Mouse (Mus musculus) midbrain, embryonic 11.5 days (tissue): ENCODE measurements around the gene Dhx58. TPM values are rescaled to one million over a fixed set of nuclear protein-coding genes. Genes with fewer than 3 reads are reported as not detected.

ENCODE experiments used
- ATAC-seq: fragments of 200-750 bp; cut with Nextera tagmentation; 2 replicates; pipeline ENCODE4 v1.8.0; 2017; ENCODE audit warnings: moderate TSS enrichment, moderate library complexity; ENCODE audit not compliant: low FRiP score
- DNase-seq: peaks from one replicate; pipeline ENCODE4 v3.0.0; 2015; ENCODE audit warnings: low spot score; ENCODE audit errors: missing footprints
- H3K27ac ChIP-seq: fragments of 300-500 bp; sonication (generic); 2 replicates; pipeline ENCODE4 v1.5.1; 2014; ENCODE audit warnings: low read depth, low read length
- H3K27me3 ChIP-seq: fragments of 300-500 bp; sonication (generic); 2 replicates; pipeline ENCODE4 v1.6.1; 2014; ENCODE audit warnings: mild to moderate bottlenecking, low read length, moderate library complexity, mixed read lengths; ENCODE audit not compliant: control insufficient read depth, insufficient read depth
- H3K36me3 ChIP-seq: fragments of 300-500 bp; sonication (generic); 2 replicates; pipeline ENCODE4 v1.6.1; 2014; ENCODE audit warnings: mild to moderate bottlenecking, low read length, moderate library complexity, mixed read lengths; ENCODE audit not compliant: control insufficient read depth, insufficient read depth
- H3K4me1 ChIP-seq: fragments of 300-500 bp; sonication (generic); 2 replicates; pipeline ENCODE4 v1.6.1; 2014; ENCODE audit warnings: low read length; ENCODE audit not compliant: control insufficient read depth, insufficient read depth
- H3K4me2 ChIP-seq: fragments of 300-500 bp; sonication (generic); 2 replicates; pipeline ENCODE4 v1.6.1; 2014; ENCODE audit warnings: mild to moderate bottlenecking, moderate library complexity
- H3K4me3 ChIP-seq: fragments of 300-500 bp; sonication (generic); 2 replicates; pipeline ENCODE4 v1.5.1; 2014; ENCODE audit warnings: low read depth, low read length
- H3K9ac ChIP-seq: fragments of 300-500 bp; sonication (generic); 2 replicates; pipeline ENCODE4 v1.6.1; 2014; ENCODE audit warnings: low read length
- H3K9me3 ChIP-seq: fragments of 300-500 bp; sonication (generic); 2 replicates; pipeline ENCODE4 v1.6.1; 2016; ENCODE audit warnings: low read length; ENCODE audit not compliant: control insufficient read depth
- WGBS: fragments of 180-500 bp; shearing (Covaris S2); extraction: QIAGEN DNeasy Blood & Tissue Kit; methylation state at CpG from one replicate; pipeline ENCODE4 v1.1.7; 2014; 5-methylcytosine and 5-hydroxymethylcytosine counted together
- polyA plus RNA-seq: library from polyadenylated mRNA; unstranded; fragments of >200 nt; fragmentation: Nextera tagmentation; extraction: Ambion mirVana; gene quantifications from 2 replicates; pipeline ENCODE4 v1.2.1, GENCODE M21; 2014

Dhx58 gene
- polyA plus RNA-seq, 1 experiment from 2014 or later: 2.1 TPM

- H3K36me3 ChIP-seq: no peaks in the 10 kb centered on the region
- no peaks in the 10 kb centered on the region for H3K4me1 ChIP-seq
- H3K9ac ChIP-seq: no peak overlapping the region
- 0 out of 2 replicates have a peak, but pooled peaks cover 4% of the 10 kb centered on the region for H3K27me3 ChIP-seq
- H3K27ac ChIP-seq: no peak overlapping the region
- ATAC-seq: no peak
- H3K9me3 ChIP-seq: no peaks in the 10 kb centered on the region
- DNase-seq: no peak
- H3K4me2 ChIP-seq: no peak overlapping the region
- H3K4me3 ChIP-seq: no peak overlapping the region
- WGBS: 21% methylated on average over 3 of the region's 3 CpGs
These were observed 52.3 kb downstream of the Dhx58 start for GRCm38 (mm10) chr11:100651748-100652147.

GRCm38 (mm10) chr11:100651205-100651604 lies 52.9 kb downstream of the Dhx58 start:
- Histone ChIP-seq H3K9ac (no peak overlapping the region), H3K27me3 (0 out of 2 replicates have a peak, but pooled peaks cover 4% of the 10 kb centered on the region), H3K36me3 (no peaks in the 10 kb centered on the region), H3K4me1 (no peaks in the 10 kb centered on the region), H3K4me3 (no peak overlapping the region), H3K4me2 (no peak overlapping the region), H3K27ac (no peak overlapping the region), H3K9me3 (no peaks in the 10 kb centered on the region)
- WGBS: 9% methylated on average over 8 of the region's 8 CpGs
- peak; percentile 71 for DNase-seq
- no peak for ATAC-seq

- Histone ChIP-seq H3K9ac (no peak overlapping the region), H3K27ac (no peak overlapping the region), H3K36me3 (no peaks in the 10 kb centered on the region), H3K4me2 (no peak overlapping the region), H3K27me3 (0 out of 2 replicates have a peak, but pooled peaks cover 4% of the 10 kb centered on the region), H3K4me3 (no peak overlapping the region), H3K4me1 (no peaks in the 10 kb centered on the region), H3K9me3 (no peaks in the 10 kb centered on the region)
- DNase-seq: no peak
- 85% methylated on average over 8 of the region's 8 CpGs for WGBS
- no peak for ATAC-seq
These were observed 55.7 kb downstream of the Dhx58 start for GRCm38 (mm10) chr11:100648405-100648804.

GRCm38 (mm10) chr11:100646265-100646664 lies 57.8 kb downstream of the Dhx58 start:
- no peak overlapping the region for H3K9ac ChIP-seq
- ATAC-seq (no peak), DNase-seq (peak; percentile 94)
- no peak overlapping the region for H3K4me2 ChIP-seq
- H3K27me3 ChIP-seq: 0 out of 2 replicates have a peak, but pooled peaks cover 4% of the 10 kb centered on the region
- H3K4me3 ChIP-seq: no peak overlapping the region
- H3K36me3 ChIP-seq: no peaks in the 10 kb centered on the region
- H3K9me3 ChIP-seq: no peaks in the 10 kb centered on the region
- no peak overlapping the region for H3K27ac ChIP-seq
- no peaks in the 10 kb centered on the region for H3K4me1 ChIP-seq
- 13% methylated on average over 1 of the region's 1 CpGs for WGBS

Other genes starting within 250 kb of the Dhx58 start
- gene Klhl11, start 231.5 kb downstream of the Dhx58 start, polyA plus RNA-seq: 13.8 and 14.0 TPM in 2 replicates
- 298 and 314 TPM in 2 replicates for gene Acly, start 176.3 kb downstream of the Dhx58 start, polyA plus RNA-seq
- gene Ttc25, start 158.7 kb downstream of the Dhx58 start, polyA plus RNA-seq: 1.4 and 1.8 TPM in 2 replicates
- 15.7 and 16.9 TPM in 2 replicates for gene Cnp, start 129.4 kb downstream of the Dhx58 start, polyA plus RNA-seq
- gene Nkiras2, start 85.0 kb downstream of the Dhx58 start, polyA plus RNA-seq: 96.4 and 110 TPM in 2 replicates
- gene Dnajc7, start 84.1 kb downstream of the Dhx58 start, polyA plus RNA-seq: 96.1 TPM in 2 replicates
- gene Zfp385c, start 11.8 kb downstream of the Dhx58 start, polyA plus RNA-seq: 0.72 TPM in 1 of 2 replicates, not detected in the other
- gene Kat2a, start 8.2 kb upstream of the Dhx58 start, polyA plus RNA-seq: 44.4 and 57.2 TPM in 2 replicates
- 0.47 and 0.52 TPM in 2 replicates for gene Hspb9, start 9.6 kb upstream of the Dhx58 start, polyA plus RNA-seq
- gene Rab5c, start 33.9 kb upstream of the Dhx58 start, polyA plus RNA-seq: 83.6 and 85.0 TPM in 2 replicates
- 2.7 and 2.9 TPM in 2 replicates for gene Kcnh4, start 55.7 kb upstream of the Dhx58 start, polyA plus RNA-seq
- gene Hcrt, start 58.7 kb upstream of the Dhx58 start, polyA plus RNA-seq: not detected in 2 replicates
- 1.3 and 1.7 TPM in 2 replicates for gene Ghdc, start 66.7 kb upstream of the Dhx58 start, polyA plus RNA-seq
- gene Stat5b, start 146.5 kb upstream of the Dhx58 start, polyA plus RNA-seq: 14.6 and 17.3 TPM in 2 replicates
- gene Stat5a, start 155.1 kb upstream of the Dhx58 start, polyA plus RNA-seq: 0.97 and 1.4 TPM in 2 replicates
- gene Stat3, start 235.3 kb upstream of the Dhx58 start, polyA plus RNA-seq: 22.8 and 24.0 TPM in 2 replicates